Mouse (Mus musculus) megakaryocyte, embryonic 14.5 days (primary cell): ENCODE measurements at regions not wholly inside any gene's neighbourhood (a gene's known extent, or its start where the extent isn't known, plus 50 kb on each side); places are given as distances from the start of the nearest gene placed in this dataset.

Source experiments
- FLI1 ChIP-seq: IDR thresholded peaks from 2 replicates; pipeline ENCODE4 v1.6.1; 2012; ENCODE audit warnings: low read length, inconsistent platforms, mixed read lengths
- GATA1 ChIP-seq: IDR thresholded peaks from 3 replicates; pipeline ENCODE4 v1.6.1; 2012; ENCODE audit warnings: mixed read lengths, low read length, inconsistent platforms, borderline replicate concordance

GRCm38 (mm10) chr3:54568096-54568495, 124.5 kb upstream of the Supt20 start:
- TF ChIP-seq GATA1 = no peak
- TF ChIP-seq FLI1 = no peak
